Mouse (Mus musculus) small intestine, adult 2 months (tissue): ENCODE measurements at regions not wholly inside any gene's neighbourhood (a gene's known extent, or its start where the extent isn't known, plus 50 kb on each side); places are given as distances from the start of the nearest gene placed in this dataset.

Experiments
- CTCF ChIP-seq: fragments of 200-500 bp; IDR thresholded peaks from 2 replicates; pipeline ENCODE4 v1.5.1; 2012; ENCODE audit warnings: low read depth, mild to moderate bottlenecking, control low read depth, inconsistent platforms, low read length, moderate library complexity, mixed read lengths; ENCODE audit not compliant: insufficient replicate concordance, insufficient read length; ENCODE audit errors: extremely low read depth
- POLR2A ChIP-seq: fragments of 200-500 bp; IDR thresholded peaks from 2 replicates; pipeline ENCODE4 v1.6.1; 2012; ENCODE audit warnings: low read depth, mild to moderate bottlenecking, control low read depth, inconsistent platforms, low read length, moderate library complexity

DNA sequence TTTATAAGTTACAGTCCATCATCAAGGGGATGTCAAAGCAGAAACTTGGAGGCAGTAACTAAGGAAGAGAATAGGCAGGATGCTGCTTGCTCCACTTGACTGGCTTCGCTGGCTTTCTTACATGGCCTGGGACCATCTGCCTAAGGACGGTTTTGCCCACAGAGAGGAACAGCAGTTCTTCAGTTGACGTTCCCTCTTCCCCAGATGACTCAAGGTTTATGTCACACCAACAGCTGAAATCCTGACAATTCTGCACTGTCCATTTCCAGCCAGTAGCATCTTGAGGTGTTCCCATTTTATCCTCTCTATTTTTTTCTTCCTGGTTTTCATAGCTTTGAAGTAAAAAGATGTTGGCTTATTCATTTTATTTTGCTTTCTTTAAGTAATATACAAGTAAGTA, 391.8 kb downstream of the Tshz3 start:
- TF ChIP-seq POLR2A (no peak), CTCF (no peak)
